Mouse (Mus musculus): ENCODE data around the gene Muc1. TPM values are rescaled to one million over a fixed set of nuclear protein-coding genes. Genes with fewer than 3 reads are reported as not detected.
A peak's percentile ranks its signal among the peaks of the same experiment; 100 is the strongest.

Muc1 gene
- polyA plus RNA-seq, 1 experiment from 2014 or later: 1.6 TPM

GRCm38 (mm10) chr3:89270891-89271290, 42.0 kb downstream of the Muc1 start:
- Histone ChIP-seq H3K9me3 (ENCODE audit: control insufficient read depth, low read length) (no peaks in the 10 kb centered on the region), H3K4me3 (replicated peaks; ENCODE audit: low read length) (peak overlapping the region; percentile 61), H3K27me3 (replicated peaks; ENCODE audit: control insufficient read depth, insufficient read depth, low read length) (no peaks in the 10 kb centered on the region), H3K9ac (replicated peaks; ENCODE audit: low read depth, low read length) (peak overlapping the region; percentile 80), H3K27ac (ENCODE audit: low read length) (no peak overlapping the region; the same call in 1 of the 2 replicates), H3K4me2 (ENCODE audit: low read length) (peak overlapping the region; percentile 86), H3K4me1 (replicated peaks; ENCODE audit: control insufficient read depth, insufficient read depth, low read length) (peaks cover 26% of the 10 kb centered on the region), H3K36me3 (ENCODE audit: control insufficient read depth, insufficient read depth) (no peaks in the 10 kb centered on the region)
- no peak for ATAC-seq
- 43% methylated on average over 6 of the region's 6 CpGs for WGBS

DNA sequence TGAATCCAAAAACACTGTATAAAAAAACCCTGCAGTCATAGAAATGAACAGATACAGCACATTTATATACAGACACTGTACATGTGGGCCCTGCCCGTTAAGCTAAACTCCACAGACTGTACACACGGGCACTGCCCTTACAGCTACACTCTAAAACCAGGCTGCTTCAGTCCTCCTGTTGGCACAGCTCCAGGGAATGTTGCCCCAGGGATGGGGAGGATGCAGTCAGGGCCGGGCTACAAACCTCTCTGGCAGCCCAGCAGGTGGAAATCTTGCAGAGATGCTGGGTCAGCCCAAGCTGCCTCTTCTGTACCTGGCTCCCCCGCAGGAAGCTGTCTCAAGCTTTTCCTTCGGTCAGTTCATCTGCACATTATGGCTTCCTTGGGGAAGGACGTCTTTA, 42.9 kb downstream of the Muc1 start:
- no peak for ATAC-seq
- H3K27me3 ChIP-seq (replicated peaks; ENCODE audit: control insufficient read depth, insufficient read depth, low read length): no peaks in the 10 kb centered on the region
- peaks cover 23% of the 10 kb centered on the region for H3K4me1 ChIP-seq (replicated peaks; ENCODE audit: control insufficient read depth, insufficient read depth, low read length)
- no peaks in the 10 kb centered on the region for H3K36me3 ChIP-seq (ENCODE audit: control insufficient read depth, insufficient read depth)
- H3K9ac ChIP-seq (replicated peaks; ENCODE audit: low read depth, low read length): no peak overlapping the region
- H3K4me2 ChIP-seq (ENCODE audit: low read length): no peak overlapping the region
- no peak overlapping the region for H3K4me3 ChIP-seq (replicated peaks; ENCODE audit: low read length)
- H3K9me3 ChIP-seq (ENCODE audit: control insufficient read depth, low read length): no peaks in the 10 kb centered on the region
- 45% methylated on average over 6 of the region's 6 CpGs for WGBS
- H3K27ac ChIP-seq (ENCODE audit: low read length): no peak overlapping the region

DNA sequence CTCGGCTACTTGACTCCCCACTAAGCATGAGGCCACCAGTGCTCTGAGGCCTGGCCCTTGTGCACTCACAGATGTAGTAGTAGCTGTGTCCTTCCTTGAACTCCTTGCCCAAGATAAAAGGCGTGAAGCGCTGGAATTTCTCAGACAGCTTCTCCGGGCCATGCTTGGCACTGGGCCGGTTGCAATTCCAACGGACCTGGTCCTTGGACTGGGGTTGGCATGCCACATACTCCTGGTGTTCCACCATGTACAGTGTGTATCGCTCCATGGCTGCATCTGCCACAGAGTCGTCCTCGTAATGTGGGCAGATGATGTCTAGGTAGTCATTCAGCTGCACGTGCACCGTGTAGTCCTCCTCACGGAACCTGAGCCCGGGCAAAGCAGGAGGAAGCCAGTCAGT, 47.2 kb downstream of the Muc1 start:
- H3K4me2 ChIP-seq (ENCODE audit: low read length): no peak overlapping the region
- WGBS: 94% methylated on average over 13 of the region's 13 CpGs
- no peak for ATAC-seq
- no peaks in the 10 kb centered on the region; the same call in 1 of the 2 replicates for H3K27me3 ChIP-seq (replicated peaks; ENCODE audit: control insufficient read depth, insufficient read depth, low read length)
- no peak overlapping the region for H3K4me3 ChIP-seq (replicated peaks; ENCODE audit: low read length)
- H3K9ac ChIP-seq (replicated peaks; ENCODE audit: low read depth, low read length): no peak overlapping the region
- no peak overlapping the region for H3K27ac ChIP-seq (ENCODE audit: low read length)
- peaks cover 26% of the 10 kb centered on the region for H3K4me1 ChIP-seq (replicated peaks; ENCODE audit: control insufficient read depth, insufficient read depth, low read length)
- no peaks in the 10 kb centered on the region for H3K36me3 ChIP-seq (ENCODE audit: control insufficient read depth, insufficient read depth)
- no peaks in the 10 kb centered on the region for H3K9me3 ChIP-seq (ENCODE audit: control insufficient read depth, low read length)

GRCm38 (mm10) chr3:89277281-89278021, 48.6 kb downstream of the Muc1 start:
- Histone ChIP-seq H3K4me2 (ENCODE audit: low read length) (no peak overlapping the region), H3K9me3 (ENCODE audit: control insufficient read depth, low read length) (no peaks in the 10 kb centered on the region), H3K9ac (replicated peaks; ENCODE audit: low read depth, low read length) (no peak overlapping the region; the same call in 1 of the 2 replicates), H3K27me3 (replicated peaks; ENCODE audit: control insufficient read depth, insufficient read depth, low read length) (peaks cover 2% of the 10 kb centered on the region; the same call in 1 of the 2 replicates), H3K4me1 (replicated peaks; ENCODE audit: control insufficient read depth, insufficient read depth, low read length) (peaks cover 36% of the 10 kb centered on the region), H3K4me3 (replicated peaks; ENCODE audit: low read length) (no peak overlapping the region), H3K36me3 (ENCODE audit: control insufficient read depth, insufficient read depth) (no peaks in the 10 kb centered on the region), H3K27ac (ENCODE audit: low read length) (no peak overlapping the region)
- ATAC-seq: no peak
- 54% methylated on average over 14 of the region's 14 CpGs for WGBS

- Histone ChIP-seq H3K27ac (ENCODE audit: low read length) (no peak overlapping the region), H3K27me3 (replicated peaks; ENCODE audit: control insufficient read depth, insufficient read depth, low read length) (peaks cover 2% of the 10 kb centered on the region; the same call in 1 of the 2 replicates), H3K9me3 (ENCODE audit: control insufficient read depth, low read length) (no peaks in the 10 kb centered on the region), H3K4me1 (replicated peaks; ENCODE audit: control insufficient read depth, insufficient read depth, low read length) (peaks cover 36% of the 10 kb centered on the region), H3K9ac (replicated peaks; ENCODE audit: low read depth, low read length) (no peak overlapping the region), H3K4me3 (replicated peaks; ENCODE audit: low read length) (no peak overlapping the region), H3K36me3 (ENCODE audit: control insufficient read depth, insufficient read depth) (no peaks in the 10 kb centered on the region), H3K4me2 (ENCODE audit: low read length) (peak overlapping the region; percentile 24; the same call in 1 of the 2 replicates)
- ATAC-seq: no peak
- WGBS: 89% methylated on average over 6 of the region's 7 CpGs
Observed at GRCm38 (mm10) chr3:89278107-89278506, 49.2 kb downstream of the Muc1 start.

DNA sequence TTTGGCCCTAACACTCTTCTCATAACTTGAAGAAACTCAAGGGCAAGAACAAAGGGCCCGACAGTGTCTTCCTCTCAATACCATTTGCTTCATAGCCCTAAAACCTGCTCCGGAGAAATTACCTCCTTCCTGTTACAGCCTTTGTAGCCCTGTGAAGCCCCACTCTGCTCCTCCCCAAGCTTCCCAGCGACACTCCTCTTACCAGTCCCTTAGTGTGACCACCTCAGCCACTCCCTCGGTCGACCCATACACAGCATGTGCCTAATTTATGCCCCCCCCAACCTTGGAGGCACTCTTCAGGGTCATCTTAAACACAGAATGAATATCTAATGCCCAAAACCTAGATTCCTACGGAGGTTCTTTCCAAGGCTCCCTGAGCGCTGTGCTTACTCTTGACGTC, 49.8 kb downstream of the Muc1 start:
- peak overlapping the region; percentile 56; the same call in 1 of the 2 replicates for H3K4me3 ChIP-seq (replicated peaks; ENCODE audit: low read length)
- H3K27me3 ChIP-seq (replicated peaks; ENCODE audit: control insufficient read depth, insufficient read depth, low read length): peaks cover 2% of the 10 kb centered on the region; the same call in 1 of the 2 replicates
- no peaks in the 10 kb centered on the region for H3K36me3 ChIP-seq (ENCODE audit: control insufficient read depth, insufficient read depth)
- H3K9ac ChIP-seq (replicated peaks; ENCODE audit: low read depth, low read length): no peak overlapping the region
- H3K4me1 ChIP-seq (replicated peaks; ENCODE audit: control insufficient read depth, insufficient read depth, low read length): peaks cover 36% of the 10 kb centered on the region
- no peak for ATAC-seq
- 29% methylated on average over 8 of the region's 8 CpGs for WGBS
- 0 out of 2 replicates have a peak overlapping the region, but pooled peaks have one; percentile 17 for H3K27ac ChIP-seq (ENCODE audit: low read length)
- no peaks in the 10 kb centered on the region for H3K9me3 ChIP-seq (ENCODE audit: control insufficient read depth, low read length)
- peak overlapping the region; percentile 24 for H3K4me2 ChIP-seq (ENCODE audit: low read length)

DNA sequence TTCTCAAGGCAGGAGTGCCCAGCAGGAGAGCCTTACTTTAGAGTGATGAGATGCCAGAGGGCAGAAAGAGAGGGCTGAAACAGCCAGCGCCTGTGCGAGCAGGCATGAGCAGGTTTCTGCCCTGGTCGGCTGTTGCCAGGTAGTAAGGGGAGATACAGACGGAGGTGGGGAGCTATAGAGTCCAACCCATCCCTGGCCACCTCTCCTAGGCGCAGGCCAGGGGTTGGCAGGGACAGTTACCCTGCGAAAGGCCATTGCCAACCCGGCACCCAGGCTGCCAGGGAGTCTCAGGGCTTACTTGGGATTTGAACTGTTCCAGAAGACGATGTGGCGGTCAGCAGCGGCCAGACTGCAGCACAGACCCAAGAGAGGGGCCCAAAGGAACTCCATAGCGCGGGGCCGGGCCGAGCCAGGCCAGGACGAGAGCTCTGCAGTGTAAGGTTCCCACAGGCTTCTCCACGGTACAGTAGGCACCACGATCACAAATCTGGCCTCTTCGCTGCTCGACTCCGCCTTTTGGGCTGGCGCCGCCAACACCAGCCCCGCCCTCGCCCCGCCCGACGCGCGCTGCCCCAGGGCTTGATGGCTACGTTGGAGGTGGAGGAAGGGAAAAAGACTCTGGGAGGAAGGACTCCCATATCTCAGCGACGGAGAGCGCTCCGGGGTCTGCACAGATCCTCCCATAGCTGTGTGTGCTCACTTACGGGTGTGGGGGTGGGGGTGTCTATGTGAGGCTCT, 50.5 kb downstream of the Muc1 start:
- H3K36me3 ChIP-seq (ENCODE audit: control insufficient read depth, insufficient read depth): no peaks in the 10 kb centered on the region
- WGBS: 3% methylated on average over 35 of the region's 35 CpGs
- H3K4me1 ChIP-seq (replicated peaks; ENCODE audit: control insufficient read depth, insufficient read depth, low read length): peaks cover 36% of the 10 kb centered on the region
- H3K9ac ChIP-seq (replicated peaks; ENCODE audit: low read depth, low read length): peak overlapping the region; percentile 62
- H3K27me3 ChIP-seq (replicated peaks; ENCODE audit: control insufficient read depth, insufficient read depth, low read length): peaks cover 2% of the 10 kb centered on the region; the same call in 1 of the 2 replicates
- H3K4me3 ChIP-seq (replicated peaks; ENCODE audit: low read length): peak overlapping the region; percentile 56
- peak overlapping the region; percentile 46 for H3K27ac ChIP-seq (ENCODE audit: low read length)
- no peaks in the 10 kb centered on the region for H3K9me3 ChIP-seq (ENCODE audit: control insufficient read depth, low read length)
- peak; percentile 71 for ATAC-seq
- peak overlapping the region; percentile 98 for H3K4me2 ChIP-seq (ENCODE audit: low read length)

DNA sequence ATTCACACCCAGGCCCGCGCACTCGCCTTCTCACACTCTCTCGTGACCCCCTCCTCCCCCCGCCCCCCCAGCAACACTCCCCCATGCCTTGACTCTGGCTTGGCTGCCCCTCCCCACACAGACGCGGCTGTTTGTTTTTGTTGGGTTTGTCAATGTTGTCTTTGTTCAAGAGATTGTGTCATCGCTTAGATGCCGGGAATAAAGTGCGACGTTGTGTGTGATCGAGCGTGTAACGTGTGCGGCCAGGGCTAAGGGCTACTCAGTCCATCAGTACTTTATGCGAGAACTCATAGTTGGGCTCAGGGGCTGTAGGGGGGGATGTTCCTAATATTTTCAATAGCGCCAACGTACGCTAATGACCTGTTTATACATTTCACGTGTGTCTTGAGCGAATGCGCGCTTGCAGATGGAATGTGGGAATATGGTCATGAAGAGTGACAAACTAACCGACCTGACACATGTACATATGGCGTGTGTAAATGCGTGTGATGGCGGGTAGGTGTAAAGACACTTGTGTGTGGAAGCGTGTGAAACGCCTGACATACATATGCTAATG, 51.3 kb downstream of the Muc1 start:
- Histone ChIP-seq H3K4me3 (replicated peaks; ENCODE audit: low read length) (peak overlapping the region; percentile 56), H3K27ac (ENCODE audit: low read length) (peak overlapping the region; percentile 28; the same call in 1 of the 2 replicates), H3K4me1 (replicated peaks; ENCODE audit: control insufficient read depth, insufficient read depth, low read length) (peaks cover 36% of the 10 kb centered on the region), H3K9me3 (ENCODE audit: control insufficient read depth, low read length) (no peaks in the 10 kb centered on the region), H3K4me2 (ENCODE audit: low read length) (peak overlapping the region; percentile 98), H3K27me3 (replicated peaks; ENCODE audit: control insufficient read depth, insufficient read depth, low read length) (peaks cover 2% of the 10 kb centered on the region; the same call in 1 of the 2 replicates), H3K9ac (replicated peaks; ENCODE audit: low read depth, low read length) (peak overlapping the region; percentile 63), H3K36me3 (ENCODE audit: control insufficient read depth, insufficient read depth) (no peaks in the 10 kb centered on the region)
- peak; percentile 22 for ATAC-seq
- WGBS: under 1% methylated on average over 28 of the region's 29 CpGs
